Mouse (Mus musculus) stomach, postnatal 0 days (tissue): ENCODE results near the gene Adgra1.

Source experiments
- CTCF ChIP-seq: IDR thresholded peaks from 2 replicates; pipeline ENCODE4 v1.5.1; 2016; ENCODE audit warnings: antibody characterized with exemption, low read depth, mild to moderate bottlenecking, moderate library complexity
- EP300 ChIP-seq: optimal IDR thresholded peaks from 2 replicates; pipeline ENCODE3; 2016; ENCODE audit warnings: antibody characterized with exemption

GRCm38 (mm10) chr7:139905661-139906060 lies 71.7 kb downstream of the Adgra1 start:
- peak; percentile 77 for TF ChIP-seq CTCF
- TF ChIP-seq EP300 = no peak
